Mouse (Mus musculus): ENCODE measurements around the gene Ahsa2. TPM values are rescaled to one million over a fixed set of nuclear protein-coding genes. Genes with fewer than 3 reads are reported as not detected.
"Not testable (repeated sequence)": the region's sequence is repeated elsewhere in the genome, so short reads cannot be mapped to it uniquely, and the experiment has no call there.

The Ahsa2 gene
- 10 to 100 TPM; 39.5 to 39.9 TPM for total RNA-seq (2021)

DNA sequence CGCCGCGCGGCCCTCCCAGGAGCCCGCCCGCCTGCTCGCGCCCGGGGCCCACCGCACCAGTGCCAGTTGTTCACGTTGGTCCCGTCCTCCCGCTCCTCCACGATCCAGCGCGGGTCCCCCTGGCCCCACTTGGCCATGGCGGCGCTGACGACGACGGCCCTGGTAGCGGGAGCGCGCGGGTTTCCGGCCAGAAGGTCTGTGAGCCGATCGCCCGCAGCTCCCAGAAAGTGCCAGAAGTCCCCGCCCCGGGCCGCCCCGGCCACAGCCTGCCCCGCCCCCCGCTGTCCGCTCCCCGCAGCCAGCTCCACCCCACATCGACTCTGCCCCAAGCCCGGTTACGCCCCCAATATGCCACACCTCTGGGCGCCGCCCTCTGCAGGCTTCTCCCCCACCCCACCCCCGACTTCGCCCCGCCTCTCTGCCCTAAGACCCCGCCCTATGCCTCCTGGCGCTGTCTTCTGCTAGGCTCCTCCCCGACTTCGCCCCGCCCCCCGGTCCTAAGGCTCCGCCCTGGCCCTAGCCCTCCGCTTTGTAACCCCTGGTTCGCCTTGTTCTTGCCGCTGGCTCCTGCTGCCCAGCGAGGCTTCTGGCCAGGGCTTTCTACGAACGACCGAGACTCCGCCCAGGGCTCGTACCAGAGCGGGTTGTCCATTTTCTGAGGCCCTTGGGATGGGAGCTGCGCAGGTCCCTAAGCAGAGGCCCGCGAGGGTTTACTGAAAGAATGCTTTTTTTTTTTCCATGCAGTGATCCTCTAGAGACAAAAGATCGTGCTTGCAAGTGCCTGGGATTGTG, at the start of gene Ahsa2:
Gene Ahsa2 (minus strand): TSS at position 313 of the 792 bp plus-strand sequence.
- DNase-seq = peak; percentile 99

DNA sequence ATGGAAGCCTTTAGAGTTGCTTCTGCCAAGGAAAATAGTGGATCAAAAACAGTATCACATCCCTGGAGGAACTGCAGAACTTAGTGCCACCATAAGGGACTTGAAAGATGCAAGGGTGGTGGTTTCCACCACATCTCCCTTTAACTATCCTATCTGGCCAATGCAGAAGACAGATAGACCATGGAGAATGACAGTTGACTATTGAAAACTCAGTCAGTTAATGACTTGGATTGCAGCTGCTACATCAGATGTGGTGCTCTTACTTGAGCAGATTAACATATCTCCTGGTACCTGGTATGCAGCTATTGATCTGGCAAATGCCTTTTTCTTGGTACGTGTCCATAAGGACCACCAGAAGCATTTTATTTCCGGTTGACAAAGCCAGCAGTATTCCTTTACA, 39.6 kb upstream of the Ahsa2 start:
- no peak for DNase-seq

DNA sequence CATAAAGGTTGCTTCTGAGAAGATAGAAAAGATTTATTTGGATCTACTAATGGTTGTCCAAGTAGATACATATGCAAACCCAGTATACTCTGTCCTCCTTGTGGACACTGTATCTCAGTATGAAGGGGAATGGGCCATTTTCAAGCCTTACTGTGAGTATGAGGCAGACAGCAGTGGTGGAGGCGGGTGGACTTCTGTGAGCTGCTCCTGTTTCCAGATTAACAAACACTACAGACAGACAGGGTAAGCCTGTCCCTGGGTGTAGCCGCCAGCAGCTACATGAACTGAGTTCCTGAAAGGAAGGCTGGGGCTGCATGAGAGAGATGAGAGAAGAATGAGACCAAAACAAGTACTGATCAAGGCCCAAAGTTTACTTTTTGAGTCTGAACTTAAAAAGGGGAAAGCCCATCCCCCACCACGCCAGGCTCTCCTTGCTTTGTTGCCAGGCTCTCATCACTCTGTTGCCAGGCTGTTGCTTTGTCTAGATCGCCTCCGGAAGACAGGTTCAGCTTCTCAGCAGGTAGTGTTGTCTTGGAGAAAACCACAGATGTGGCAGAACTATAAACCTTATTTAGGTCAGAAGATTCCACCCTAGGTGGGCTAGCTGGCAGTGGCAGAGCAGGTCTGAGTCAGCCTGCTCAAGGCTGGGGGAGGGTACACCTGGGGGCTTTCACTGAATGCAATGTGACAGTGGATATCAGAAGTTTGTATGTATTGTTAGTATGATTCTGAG, 22.8 kb upstream of the Ahsa2 start, which contains the start of gene 1700093K21Rik:
Gene 1700093K21Rik (minus strand): TSS at position 683 of the 733 bp plus-strand sequence.
- no peak for DNase-seq

DNA sequence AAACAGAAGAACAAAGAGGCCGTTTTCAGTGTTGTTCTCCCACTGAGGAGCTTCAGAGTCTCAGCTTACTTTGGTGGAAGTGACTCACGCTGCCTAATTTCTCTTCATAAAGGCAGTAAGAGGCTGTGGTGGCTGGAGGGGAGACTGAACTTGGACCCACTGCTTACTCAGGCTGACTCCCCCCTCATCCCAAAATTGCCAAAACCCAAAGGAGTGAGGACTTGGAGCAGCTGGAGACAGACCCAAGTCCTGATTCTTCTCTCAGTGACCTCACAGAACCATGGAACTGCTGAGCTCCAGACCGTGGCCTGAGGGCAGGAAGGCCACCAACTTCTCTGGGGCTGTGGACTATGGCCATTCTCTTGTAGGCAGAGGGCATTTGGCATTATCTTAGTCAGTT, 21.2 kb upstream of the Ahsa2 start:
- DNase-seq = no peak

DNA sequence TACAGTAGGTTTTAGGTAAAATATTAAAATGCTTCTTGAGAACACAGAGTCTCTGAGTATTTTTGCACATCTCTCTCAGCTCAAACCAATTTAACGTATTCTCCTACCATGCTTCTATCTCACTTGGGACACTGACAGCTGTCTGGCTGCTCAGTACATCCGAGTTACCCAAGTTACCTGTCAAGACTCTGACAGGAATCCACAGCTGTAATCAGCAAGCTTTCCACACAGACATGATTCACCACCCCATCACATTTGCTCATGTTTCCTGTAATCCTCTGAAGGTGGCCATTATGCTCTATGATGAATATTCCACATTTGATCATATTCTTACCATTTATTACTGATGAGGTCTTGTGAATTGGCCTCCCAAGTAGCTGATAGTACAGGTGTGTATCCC, 17.5 kb upstream of the Ahsa2 start:
- DNase-seq = no peak

DNA sequence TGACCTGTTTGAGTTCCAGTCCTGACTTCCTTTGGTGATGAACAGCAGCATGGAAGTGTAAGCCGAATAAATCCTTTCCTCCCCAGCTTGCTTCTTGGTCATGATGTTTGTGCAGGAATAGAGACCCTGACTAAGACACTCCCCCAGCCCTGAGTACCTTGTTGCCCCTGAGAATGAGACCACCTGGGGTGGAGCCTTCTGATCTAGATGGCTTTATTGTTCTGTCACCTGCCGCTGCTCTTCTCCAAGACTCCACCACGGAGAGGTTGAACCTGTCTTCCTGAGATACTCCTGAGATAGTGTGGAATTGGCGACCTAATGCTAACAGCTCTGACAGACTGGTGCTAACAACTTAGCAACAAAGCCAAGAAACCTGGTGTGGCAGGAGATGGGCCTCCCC, 17.0 kb upstream of the Ahsa2 start:
- DNase-seq = not testable (repeated sequence)

DNA sequence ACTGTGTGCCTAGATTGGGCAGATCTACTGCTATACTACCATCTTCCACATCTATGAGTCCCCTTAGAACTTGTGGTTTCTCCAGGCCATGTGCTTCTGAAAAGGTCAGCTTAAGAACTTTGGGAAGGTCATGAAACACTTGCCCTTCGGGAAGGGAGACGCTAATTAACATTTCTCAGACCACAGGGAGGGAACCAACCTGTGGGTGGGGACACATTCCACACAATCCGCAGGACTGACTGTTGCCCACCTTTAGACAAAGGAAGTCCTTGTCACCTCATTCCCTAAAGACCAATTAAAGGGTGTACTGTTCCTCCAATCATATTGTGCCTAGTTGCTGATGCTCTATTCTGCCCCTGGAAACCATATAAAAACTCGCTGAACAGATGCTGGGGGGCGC, 7.0 kb upstream of the Ahsa2 start:
- not testable (repeated sequence) for DNase-seq

DNA sequence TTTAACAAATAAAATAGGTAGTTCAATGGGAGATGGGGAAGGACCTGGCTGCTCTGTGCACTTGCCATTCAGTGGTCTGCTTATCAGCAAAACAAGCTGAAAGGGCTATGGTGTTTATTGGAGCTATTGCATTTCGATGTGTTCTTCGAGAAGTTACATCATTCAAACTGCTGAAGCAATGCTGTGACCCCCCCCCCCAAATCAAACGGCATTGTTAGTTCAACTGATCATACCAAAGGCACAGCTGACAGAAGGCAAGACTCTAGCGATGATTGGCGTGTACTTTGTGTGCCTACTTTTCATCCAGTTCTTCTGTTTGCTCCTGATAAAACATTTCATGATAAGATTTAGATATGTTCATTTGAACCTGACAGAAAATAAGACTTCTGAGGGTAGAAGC, 779 bp upstream of the Ahsa2 start:
- DNase-seq = no peak

DNA sequence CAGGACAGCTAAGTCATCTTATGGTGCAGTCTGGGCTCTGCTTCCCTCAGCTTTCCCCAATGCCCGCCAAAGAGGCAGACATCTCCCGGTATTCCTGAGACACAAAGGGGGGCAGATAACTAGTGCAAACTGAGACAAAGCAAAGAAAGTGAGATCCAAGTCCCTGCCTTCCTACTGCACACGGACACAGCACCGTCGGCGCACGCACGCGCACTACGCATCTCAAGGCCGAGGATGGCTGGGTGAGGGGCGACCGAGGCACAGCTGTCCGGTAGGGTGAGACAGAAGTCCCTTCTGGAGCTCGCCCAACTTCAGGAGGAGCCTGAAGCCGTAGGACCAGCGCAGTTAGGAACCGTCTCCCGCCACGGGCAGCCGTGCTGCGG, 504 bp downstream of the Ahsa2 start:
- DNase-seq = peak; percentile 75

DNA sequence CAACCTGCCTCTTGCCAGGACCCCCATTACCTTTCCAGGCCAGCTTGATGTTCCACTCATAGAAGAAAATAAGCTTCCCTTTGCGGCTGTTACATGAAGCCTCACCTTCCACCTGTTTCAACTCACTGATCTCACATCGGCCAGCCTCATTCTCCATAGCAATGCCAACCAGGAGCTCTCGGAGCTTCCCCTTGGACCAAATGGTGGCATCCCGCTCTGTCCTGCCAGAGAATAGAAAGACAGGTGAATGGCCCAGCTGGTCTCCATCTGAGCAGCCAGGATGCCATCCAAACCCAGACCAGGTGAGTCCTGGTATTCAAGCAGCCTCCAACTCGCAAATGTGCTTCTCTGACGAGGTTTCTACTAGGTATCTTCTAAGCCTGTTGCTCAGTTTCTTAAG, 1.2 kb downstream of the Ahsa2 start:
- no peak for DNase-seq

DNA sequence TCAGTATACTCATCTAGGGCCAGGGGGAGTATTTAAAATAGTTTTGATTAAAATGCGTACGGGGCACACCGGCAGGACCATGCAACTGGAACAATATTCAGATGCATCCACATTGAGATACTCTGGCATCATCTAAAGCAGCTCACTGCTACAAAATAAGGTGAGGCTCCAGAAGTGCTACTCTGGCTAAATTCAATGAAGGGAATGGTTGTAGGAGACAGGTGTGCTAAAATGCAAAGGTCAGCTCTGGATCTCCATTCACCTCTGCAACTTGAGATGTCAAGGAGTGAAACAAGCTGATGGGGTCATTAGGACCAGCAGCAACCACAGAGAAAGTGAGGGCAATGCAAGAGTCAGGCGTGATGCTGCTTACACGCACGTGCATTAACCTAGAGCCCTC, 2.6 kb downstream of the Ahsa2 start:
- no peak for DNase-seq

DNA sequence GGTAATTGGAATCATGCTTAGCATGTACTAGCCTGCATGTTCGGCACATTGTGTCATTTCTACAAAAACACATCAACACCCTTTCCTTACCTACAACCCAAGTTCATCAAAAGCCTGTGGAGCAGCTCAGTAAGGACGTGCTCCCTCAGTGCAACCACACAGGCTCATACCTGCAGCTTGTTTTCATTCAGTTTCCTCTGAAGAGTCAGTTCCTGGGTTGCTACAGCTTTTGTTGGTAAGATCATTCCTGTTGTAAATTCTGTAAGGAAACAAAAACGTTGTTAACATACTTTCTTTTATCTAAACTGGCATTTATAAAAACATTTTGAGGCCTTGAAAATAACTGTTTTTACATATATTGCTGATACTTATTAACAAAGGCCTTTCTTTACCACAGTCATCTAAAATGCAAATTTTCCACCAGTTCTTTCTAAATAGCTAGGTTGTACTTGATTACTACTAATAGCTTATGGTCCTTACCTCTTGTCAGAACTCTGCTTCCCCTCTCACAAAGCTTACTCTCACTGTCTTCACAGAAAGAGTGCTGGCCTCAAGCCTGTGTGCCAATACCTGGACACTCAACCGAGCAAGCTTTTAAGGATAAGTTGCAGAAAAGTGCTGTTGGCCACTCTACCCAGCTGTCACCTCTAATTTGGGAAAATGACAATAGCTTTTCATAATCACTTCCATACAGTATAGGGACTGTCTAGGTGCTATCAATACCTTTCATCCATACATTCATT, 5.6 kb downstream of the Ahsa2 start:
- no peak for DNase-seq

DNA sequence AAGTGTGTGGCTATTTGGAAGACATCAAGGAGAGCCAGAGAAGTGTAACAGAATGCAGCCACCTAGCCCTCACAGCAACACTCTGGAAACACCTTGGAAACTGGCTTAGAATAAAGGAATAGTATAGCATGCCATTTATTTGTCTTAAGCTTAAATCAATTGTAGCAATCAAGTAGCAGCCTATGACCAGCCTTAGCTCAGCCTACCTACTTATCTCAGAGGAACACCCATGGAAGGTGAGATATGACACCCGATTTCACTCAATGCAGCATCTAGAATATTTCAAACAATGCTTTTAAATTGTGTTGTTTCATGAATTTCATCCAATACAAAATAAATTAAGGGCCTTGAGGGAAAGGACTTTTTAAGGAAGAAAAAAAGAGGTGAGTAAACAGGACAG, 7.9 kb downstream of the Ahsa2 start:
- no peak for DNase-seq

DNA sequence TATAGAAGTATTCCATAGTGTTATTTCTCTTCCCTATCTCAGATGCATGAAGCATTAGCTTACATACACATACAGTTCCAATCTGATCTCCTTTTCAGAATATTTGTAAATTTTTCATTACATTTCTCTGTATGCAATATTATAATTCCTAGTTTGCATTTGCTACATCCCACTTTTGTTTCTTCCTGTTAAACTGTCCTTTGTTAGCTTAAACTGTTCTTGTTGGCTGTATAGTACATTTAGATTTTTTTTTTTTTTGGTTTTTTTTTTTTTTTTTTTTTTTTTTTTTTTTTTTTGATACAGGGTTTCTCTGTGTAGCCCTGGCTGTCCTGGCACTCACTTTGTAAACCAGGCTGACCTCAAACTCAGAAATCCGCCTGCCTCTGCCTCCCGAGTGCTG, 32.0 kb downstream of the Ahsa2 start:
- not testable (repeated sequence) for DNase-seq

Small RNA genes within 50 kb of the gene (microRNA-seq; reads per million reads assigned to microRNA genes)
- 0.20 to 0.35 reads per million in 2 experiments for gene Gm47279

Other genes with a start within 250 kb of the Ahsa2 start
- gene Xpo1, start 242.0 kb downstream of the Ahsa2 start, total RNA-seq (2021) = 10 to 100 TPM; 72.4 to 80.0 TPM
- gene Usp34, start 191.1 kb downstream of the Ahsa2 start, total RNA-seq (2021) = 10 to 100 TPM; 51.9 to 55.2 TPM
- not detected for gene 1700093K21Rik, start 23.1 kb upstream of the Ahsa2 start, total RNA-seq (2021)
- 10 to 100 TPM; 13.9 to 16.0 TPM for gene 0610010F05Rik, start 135.6 kb upstream of the Ahsa2 start, total RNA-seq (2021)
- gene Pus10, start 167.6 kb upstream of the Ahsa2 start, total RNA-seq (2021) = 10 to 100 TPM; 12.3 to 19.1 TPM
- gene Pex13, start 167.9 kb upstream of the Ahsa2 start, total RNA-seq (2021) = 10 to 100 TPM; 26.0 to 30.3 TPM